Mouse (Mus musculus) megakaryocyte, embryonic 14.5 days (primary cell): ENCODE data around the gene Kank1.

ENCODE experiments used
- FLI1 ChIP-seq: IDR thresholded peaks from 2 replicates; pipeline ENCODE4 v1.6.1; 2012; ENCODE audit warnings: low read length, inconsistent platforms, mixed read lengths
- GATA1 ChIP-seq: IDR thresholded peaks from 3 replicates; pipeline ENCODE4 v1.6.1; 2012; ENCODE audit warnings: mixed read lengths, low read length, inconsistent platforms, borderline replicate concordance

DNA sequence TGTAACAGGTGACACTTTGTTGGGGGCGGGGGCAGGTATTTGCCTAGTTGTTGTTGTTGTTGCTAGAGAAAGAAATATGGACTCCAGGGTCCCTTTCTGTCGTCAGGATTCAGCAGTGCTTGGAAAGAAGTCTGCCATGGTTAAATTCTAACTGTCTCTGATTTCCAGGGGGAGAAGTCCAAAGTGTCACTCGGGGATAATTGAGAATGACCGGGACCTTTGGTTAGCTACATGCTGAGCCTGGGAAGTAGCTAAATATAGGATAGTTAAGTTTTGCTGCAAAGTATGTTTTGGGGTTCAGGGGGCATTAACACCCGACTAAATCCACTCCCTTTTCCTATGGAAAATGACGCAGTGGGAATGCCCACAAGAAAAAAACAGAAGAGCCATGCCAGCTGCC is 169.2 kb downstream of the Kank1 start:
- TF ChIP-seq GATA1 (no peak), FLI1 (no peak)
